Mouse (Mus musculus) hindbrain, postnatal 0 days (tissue): Measurements from ENCODE around the gene Sp1. TPM values are rescaled to one million over a fixed set of nuclear protein-coding genes. Genes with fewer than 3 reads are reported as not detected.

Source experiments
- ATAC-seq: fragments of 200-750 bp; cut with Nextera tagmentation; 2 replicates; pipeline ENCODE4 v1.8.0; 2017; ENCODE audit warnings: mild to moderate bottlenecking, moderate TSS enrichment, moderate library complexity
- DNase-seq: peaks from one replicate; pipeline ENCODE4 v3.0.0-alpha.2; 2015; ENCODE audit warnings: low spot score
- H3K27ac ChIP-seq: fragments of 300-500 bp; sonication (generic); 2 replicates; pipeline ENCODE4 v1.5.1; 2014; ENCODE audit warnings: mild to moderate bottlenecking
- H3K27me3 ChIP-seq: fragments of 300-500 bp; sonication (generic); 2 replicates; pipeline ENCODE4 v1.6.1; 2014; ENCODE audit warnings: low read length, mixed read lengths; ENCODE audit not compliant: insufficient read depth
- H3K36me3 ChIP-seq: fragments of 300-500 bp; sonication (generic); 2 replicates; pipeline ENCODE4 v1.6.1; 2014; ENCODE audit warnings: low read length, mixed read lengths; ENCODE audit not compliant: insufficient read depth
- H3K4me1 ChIP-seq: fragments of 300-500 bp; sonication (generic); 2 replicates; pipeline ENCODE4 v1.6.1; 2014; ENCODE audit warnings: antibody characterized with exemption, low read length, mixed read lengths; ENCODE audit not compliant: insufficient read depth
- H3K4me2 ChIP-seq: fragments of 300-500 bp; sonication (generic); 2 replicates; pipeline ENCODE4 v1.6.1; 2014; ENCODE audit warnings: low read depth, mild to moderate bottlenecking, low read length, moderate library complexity, mixed read lengths
- H3K4me3 ChIP-seq: fragments of 300-500 bp; sonication (generic); 2 replicates; pipeline ENCODE4 v1.5.1; 2014; ENCODE audit warnings: low read length
- H3K9ac ChIP-seq: fragments of 300-500 bp; sonication (generic); replicated peaks from 2 replicates; pipeline ENCODE4 v1.6.1; 2014; ENCODE audit warnings: mild to moderate bottlenecking, low read length, moderate library complexity, mixed read lengths
- H3K9me3 ChIP-seq: fragments of 300-500 bp; sonication (generic); 2 replicates; pipeline ENCODE4 v1.6.1; 2016; ENCODE audit warnings: low read length, mixed read lengths
- CTCF ChIP-seq: IDR thresholded peaks from 2 replicates; pipeline ENCODE4 v1.5.1; 2016; ENCODE audit warnings: antibody characterized with exemption, control low read depth, low read depth
- WGBS: fragments of 180-500 bp; shearing (Covaris S2); extraction: QIAGEN DNeasy Blood & Tissue Kit; methylation state at CpG from one replicate; pipeline ENCODE4 v1.1.7; 2014; 5-methylcytosine and 5-hydroxymethylcytosine counted together
- polyA plus RNA-seq: library from polyadenylated mRNA; unstranded; fragments of >200 nt; fragmentation: Nextera tagmentation; extraction: Ambion mirVana; gene quantifications from 2 replicates; pipeline ENCODE4 v1.2.1, GENCODE M21; 2015
- total RNA-seq: library from RNA; depleted of rRNA; stranded (reverse); fragments of >200 nt; gene quantifications from 2 replicates; pipeline ENCODE4 v1.2.3, GENCODE M21; 2014

Sp1 gene
- total and polyA plus RNA-seq, 2 experiments from 2014 or later = 3.0 to 26.0 TPM

DNA sequence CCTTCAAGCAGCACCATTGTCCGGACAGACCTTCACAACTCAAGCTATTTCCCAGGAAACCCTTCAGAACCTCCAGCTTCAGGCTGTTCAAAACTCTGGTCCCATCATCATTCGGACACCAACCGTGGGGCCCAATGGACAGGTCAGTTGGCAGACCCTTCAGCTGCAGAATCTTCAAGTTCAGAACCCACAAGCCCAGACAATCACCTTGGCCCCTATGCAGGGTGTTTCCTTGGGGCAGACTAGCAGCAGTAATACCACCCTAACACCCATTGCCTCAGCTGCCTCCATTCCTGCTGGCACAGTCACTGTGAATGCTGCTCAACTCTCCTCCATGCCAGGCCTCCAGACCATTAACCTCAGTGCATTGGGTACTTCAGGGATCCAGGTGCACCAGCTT is 3.3 kb downstream of the Sp1 start:
- Histone ChIP-seq H3K27ac (no peak overlapping the region), H3K4me2 (no peak overlapping the region), H3K4me1 (peaks cover 8% of the 10 kb centered on the region; the same call in 1 of the 2 replicates), H3K9me3 (no peaks in the 10 kb centered on the region), H3K27me3 (no peaks in the 10 kb centered on the region), H3K9ac (no peak overlapping the region), H3K4me3 (no peak overlapping the region), H3K36me3 (peaks cover 23% of the 10 kb centered on the region)
- no peak for DNase-seq
- ATAC-seq = no peak
- no peak for TF ChIP-seq CTCF
- 93% methylated on average over 3 of the region's 3 CpGs for WGBS

- Histone ChIP-seq H3K27me3 (no peaks in the 10 kb centered on the region), H3K4me2 (0 out of 2 replicates have a peak overlapping the region, but pooled peaks have one; percentile 18), H3K36me3 (peaks cover 23% of the 10 kb centered on the region), H3K9me3 (no peaks in the 10 kb centered on the region), H3K4me3 (no peak overlapping the region), H3K4me1 (peaks cover 4% of the 10 kb centered on the region; the same call in 1 of the 2 replicates), H3K9ac (no peak overlapping the region), H3K27ac (no peak overlapping the region)
- DNase-seq = no peak
- 100% methylated on average over 1 of the region's 1 CpGs for WGBS
- no peak for TF ChIP-seq CTCF
- ATAC-seq = no peak
Observed at GRCm38 (mm10) chr15:102411077-102411476, 5.1 kb downstream of the Sp1 start.

DNA sequence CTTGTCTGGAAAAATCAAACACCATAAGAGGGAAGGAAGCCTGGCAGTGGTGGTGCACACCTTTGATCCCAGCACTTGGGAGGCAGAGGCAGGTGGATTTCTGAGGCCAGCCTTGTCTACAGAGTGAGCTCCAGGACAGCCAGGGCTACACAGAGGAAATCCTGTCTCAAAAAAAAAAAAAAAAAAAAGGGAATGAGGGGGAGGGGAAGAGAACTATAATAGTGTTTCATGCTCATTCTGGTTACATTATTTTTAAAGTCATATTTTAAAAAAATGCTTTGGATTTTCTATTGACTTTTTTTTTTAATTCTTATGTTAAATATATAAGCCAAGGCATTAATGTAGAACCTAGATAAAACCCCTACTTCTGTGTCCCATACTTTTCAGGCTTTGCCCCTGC is 7.7 kb downstream of the Sp1 start:
- no peaks in the 10 kb centered on the region for H3K9me3 ChIP-seq
- 0 out of 2 replicates have a peak, but pooled peaks cover 4% of the 10 kb centered on the region for H3K4me1 ChIP-seq
- no peak for TF ChIP-seq CTCF
- H3K4me3 ChIP-seq = no peak overlapping the region
- no peak for ATAC-seq
- H3K4me2 ChIP-seq = no peak overlapping the region
- no peak for DNase-seq
- H3K27me3 ChIP-seq = no peaks in the 10 kb centered on the region
- H3K9ac ChIP-seq = no peak overlapping the region
- no peak overlapping the region for H3K27ac ChIP-seq
- peaks cover 16% of the 10 kb centered on the region for H3K36me3 ChIP-seq

DNA sequence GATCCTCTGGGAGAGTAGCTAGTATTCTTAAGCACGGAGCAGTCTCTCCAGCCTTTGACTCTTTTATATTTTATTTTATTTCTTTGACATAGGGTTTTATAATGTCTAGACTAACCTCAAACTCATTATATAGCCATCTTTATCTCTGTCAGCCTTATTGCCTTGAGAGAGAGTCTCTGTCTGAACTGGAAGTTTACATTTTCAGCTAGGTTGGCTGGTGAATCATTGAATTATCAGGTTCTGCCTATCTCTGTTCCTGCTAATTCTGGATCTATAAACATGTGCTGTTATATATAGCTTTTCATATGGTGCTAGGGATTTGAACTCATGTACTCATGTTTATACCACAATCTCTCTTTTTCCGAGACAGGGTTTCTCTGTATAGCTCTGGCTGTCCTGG is 11.6 kb downstream of the Sp1 start:
- Histone ChIP-seq H3K27ac (no peak overlapping the region), H3K9me3 (no peaks in the 10 kb centered on the region), H3K4me3 (no peak overlapping the region), H3K4me2 (no peak overlapping the region), H3K27me3 (no peaks in the 10 kb centered on the region), H3K9ac (no peak overlapping the region), H3K36me3 (peaks cover 2% of the 10 kb centered on the region; the same call in 1 of the 2 replicates), H3K4me1 (no peaks in the 10 kb centered on the region)
- no peak for DNase-seq
- ATAC-seq = no peak
- TF ChIP-seq CTCF = no peak
- WGBS = 94% methylated on average over 2 of the region's 2 CpGs

DNA sequence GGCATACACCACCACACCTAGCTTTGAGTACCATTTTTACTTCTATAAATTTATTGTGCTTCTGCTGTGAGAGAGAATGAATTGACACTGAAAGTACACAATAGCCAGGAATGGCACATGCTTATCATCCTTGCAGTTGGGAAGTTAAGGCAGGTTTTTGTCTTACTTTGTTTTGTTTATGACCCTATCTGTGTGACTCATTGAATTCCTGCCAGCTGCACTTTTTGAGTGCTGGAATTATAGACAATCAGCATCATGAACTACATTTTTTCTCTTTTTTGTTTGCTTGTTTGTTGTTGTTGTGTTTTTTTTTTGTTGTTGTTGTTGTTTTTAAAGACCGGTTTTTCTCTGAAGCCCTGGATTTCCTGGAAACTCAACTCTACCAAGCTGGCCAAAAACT is 15.0 kb downstream of the Sp1 start:
- Histone ChIP-seq H3K9me3 (no peaks in the 10 kb centered on the region), H3K9ac (no peak overlapping the region), H3K4me3 (no peak overlapping the region), H3K36me3 (peaks cover 4% of the 10 kb centered on the region; the same call in 1 of the 2 replicates), H3K27me3 (no peaks in the 10 kb centered on the region), H3K4me2 (no peak overlapping the region), H3K4me1 (no peaks in the 10 kb centered on the region), H3K27ac (no peak overlapping the region)
- ATAC-seq = no peak
- WGBS = 64% methylated on average over 1 of the region's 1 CpGs
- TF ChIP-seq CTCF = no peak
- no peak for DNase-seq

- 59% methylated on average over 3 of the region's 3 CpGs for WGBS
- no peaks in the 10 kb centered on the region for H3K27me3 ChIP-seq
- H3K9ac ChIP-seq = no peak overlapping the region
- no peaks in the 10 kb centered on the region for H3K9me3 ChIP-seq
- H3K36me3 ChIP-seq = peaks cover 4% of the 10 kb centered on the region; the same call in 1 of the 2 replicates
- no peak overlapping the region for H3K4me3 ChIP-seq
- DNase-seq = peak; percentile 83
- H3K27ac ChIP-seq = no peak overlapping the region
- H3K4me2 ChIP-seq = no peak overlapping the region
- TF ChIP-seq CTCF = peak; percentile 71
- ATAC-seq = no peak
- no peaks in the 10 kb centered on the region for H3K4me1 ChIP-seq
Observed at GRCm38 (mm10) chr15:102421437-102421836, 15.5 kb downstream of the Sp1 start.

- ATAC-seq (no peak), DNase-seq (no peak)
- H3K27me3 ChIP-seq = no peaks in the 10 kb centered on the region
- TF ChIP-seq CTCF = no peak
- no peak overlapping the region for H3K9ac ChIP-seq
- 97% methylated on average over 2 of the region's 2 CpGs for WGBS
- H3K4me2 ChIP-seq = no peak overlapping the region
- H3K27ac ChIP-seq = no peak overlapping the region
- no peaks in the 10 kb centered on the region for H3K4me1 ChIP-seq
- no peaks in the 10 kb centered on the region for H3K9me3 ChIP-seq
- H3K36me3 ChIP-seq = peaks cover 13% of the 10 kb centered on the region; the same call in 1 of the 2 replicates
- no peak overlapping the region for H3K4me3 ChIP-seq
Observed at GRCm38 (mm10) chr15:102423602-102424240, 17.8 kb downstream of the Sp1 start.
